Mouse (Mus musculus) heart, embryonic 16.5 days (tissue): ENCODE measurements around the gene Cdk5. TPM values are rescaled to one million over a fixed set of nuclear protein-coding genes. Genes with fewer than 3 reads are reported as not detected.

Source experiments
- ATAC-seq: fragments of 200-750 bp; cut with Nextera tagmentation; replicated peaks from 2 replicates; pipeline ENCODE4 v1.8.0; 2017; ENCODE audit warnings: moderate number of reproducible peaks; ENCODE audit not compliant: insufficient read depth, low FRiP score; ENCODE audit errors: extremely low read depth
- H3K27ac ChIP-seq: fragments of 300-500 bp; sonication (generic); 2 replicates; pipeline ENCODE4 v1.5.1; 2014; ENCODE audit warnings: mild to moderate bottlenecking, low read length, control low read depth, moderate library complexity
- H3K27me3 ChIP-seq: fragments of 300-500 bp; sonication (generic); 2 replicates; pipeline ENCODE4 v1.6.1; 2014; ENCODE audit warnings: low read length, mixed read lengths; ENCODE audit not compliant: control insufficient read depth, insufficient read depth
- H3K36me3 ChIP-seq: fragments of 300-500 bp; sonication (generic); 2 replicates; pipeline ENCODE4 v1.6.1; 2014; ENCODE audit not compliant: control insufficient read depth, insufficient read depth
- H3K4me1 ChIP-seq: fragments of 300-500 bp; sonication (generic); 2 replicates; pipeline ENCODE4 v1.6.1; 2014; ENCODE audit warnings: low read length, mixed read lengths; ENCODE audit not compliant: control insufficient read depth, insufficient read depth
- H3K4me2 ChIP-seq: fragments of 300-500 bp; sonication (generic); 2 replicates; pipeline ENCODE4 v1.6.1; 2014; ENCODE audit warnings: low read depth, mild to moderate bottlenecking, control low read depth, low read length
- H3K4me3 ChIP-seq: fragments of 300-500 bp; sonication (generic); 2 replicates; pipeline ENCODE4 v1.5.1; 2014; ENCODE audit warnings: mild to moderate bottlenecking, control low read depth, low read length
- H3K9ac ChIP-seq: fragments of 300-500 bp; sonication (generic); 2 replicates; pipeline ENCODE4 v1.6.1; 2014; ENCODE audit warnings: low read length, control low read depth
- H3K9me3 ChIP-seq: fragments of 300-500 bp; sonication (generic); replicated peaks from 2 replicates; pipeline ENCODE4 v1.6.1; 2016; ENCODE audit warnings: low read length; ENCODE audit not compliant: control insufficient read depth
- WGBS: fragments of 180-500 bp; shearing (Covaris S2); extraction: QIAGEN DNeasy Blood & Tissue Kit; methylation state at CpG from one replicate; pipeline ENCODE4 v1.1.7; 2014; 5-methylcytosine and 5-hydroxymethylcytosine counted together
- polyA plus RNA-seq: library from polyadenylated mRNA; unstranded; fragments of >200 nt; fragmentation: Nextera tagmentation; extraction: Ambion mirVana; gene quantifications from 2 replicates; pipeline ENCODE4 v1.2.1, GENCODE M21; 2015

Cdk5 gene
- polyA plus RNA-seq, 1 experiment from 2014 or later = 28.5 TPM

DNA sequence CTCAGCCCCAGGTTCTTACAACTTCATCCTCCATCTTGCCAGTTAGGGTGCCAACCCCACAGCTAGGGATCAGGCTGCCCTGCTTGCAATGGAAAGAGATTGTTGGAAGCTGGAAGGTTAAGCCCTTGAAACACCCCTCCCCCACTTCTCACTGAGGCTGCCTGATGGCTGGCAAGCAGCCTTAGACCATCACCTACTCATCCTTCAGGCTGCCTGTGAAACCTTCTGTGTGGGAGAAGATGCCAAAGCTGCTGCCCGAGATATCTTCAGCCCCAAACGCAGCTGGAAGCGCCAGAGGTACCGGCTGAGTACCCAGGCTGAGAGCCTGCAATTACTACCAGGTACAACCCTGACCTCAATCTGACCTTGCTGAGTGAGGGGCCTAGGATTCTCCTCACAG, 43.8 kb downstream of the Cdk5 start:
- ATAC-seq = no peak
- WGBS = 40% methylated on average over 4 of the region's 4 CpGs
- Histone ChIP-seq H3K4me2 (no peak overlapping the region), H3K36me3 (no peaks in the 10 kb centered on the region), H3K9me3 (no peaks in the 10 kb centered on the region), H3K27ac (no peak overlapping the region), H3K9ac (no peak overlapping the region), H3K27me3 (no peaks in the 10 kb centered on the region), H3K4me1 (peaks cover 17% of the 10 kb centered on the region), H3K4me3 (no peak overlapping the region)

DNA sequence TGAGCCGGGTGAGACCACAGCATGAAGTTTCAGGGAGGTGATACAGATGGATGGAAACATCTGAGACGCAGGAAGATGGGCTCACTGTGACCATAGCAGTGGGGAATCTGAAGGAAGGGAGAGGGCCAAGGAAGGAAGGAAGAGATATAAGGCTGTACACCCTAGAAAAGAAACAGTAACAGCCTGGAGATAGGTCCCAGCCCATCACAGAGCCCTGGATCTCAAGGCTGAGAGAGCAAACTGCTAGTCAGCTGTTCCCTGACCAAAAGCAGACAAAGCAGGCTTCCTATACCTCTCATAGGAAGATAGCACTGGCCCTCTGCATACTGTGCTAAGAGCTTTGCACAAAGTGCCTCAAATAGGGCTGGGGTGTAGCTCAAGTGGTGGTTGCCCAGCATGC, 44.6 kb downstream of the Cdk5 start:
- Histone ChIP-seq H3K9ac (no peak overlapping the region), H3K27me3 (no peaks in the 10 kb centered on the region), H3K9me3 (no peaks in the 10 kb centered on the region), H3K4me1 (peaks cover 16% of the 10 kb centered on the region), H3K27ac (no peak overlapping the region), H3K36me3 (no peaks in the 10 kb centered on the region), H3K4me2 (no peak overlapping the region), H3K4me3 (no peak overlapping the region)
- no peak for ATAC-seq
- WGBS = 78% methylated on average over 2 of the region's 2 CpGs

DNA sequence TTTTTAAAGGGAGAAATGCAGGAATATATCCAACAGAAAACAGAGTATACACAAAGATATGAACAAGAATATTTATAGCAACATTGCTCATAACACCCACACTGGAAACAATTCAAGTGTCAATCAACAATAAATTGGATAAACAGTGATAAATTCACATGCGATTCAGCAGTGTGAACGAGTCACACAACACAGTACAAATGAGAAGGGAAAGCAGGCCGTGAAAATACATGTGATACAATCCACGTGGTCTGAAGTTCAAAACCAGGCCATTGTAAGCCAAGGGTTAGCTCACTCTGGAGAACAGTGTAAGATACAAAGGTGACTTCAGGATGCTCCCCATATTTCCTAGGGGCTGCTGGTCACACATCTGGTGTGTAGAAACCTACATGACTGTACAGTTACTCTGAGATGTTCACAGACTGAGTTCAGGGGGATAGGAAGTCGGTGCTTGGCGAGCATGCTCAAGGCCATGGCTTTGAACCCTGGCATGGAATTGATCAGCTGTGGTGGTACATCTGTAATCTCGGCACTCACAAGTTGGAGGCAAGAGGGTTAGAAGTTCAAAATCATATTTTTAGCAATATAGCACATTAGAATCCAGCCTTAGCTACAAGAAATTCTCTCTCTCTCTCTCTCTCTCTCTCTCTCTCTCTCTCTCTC, 48.5 kb downstream of the Cdk5 start:
- Histone ChIP-seq H3K27ac (0 out of 2 replicates have a peak overlapping the region, but pooled peaks have one; percentile 9), H3K4me1 (peaks cover 10% of the 10 kb centered on the region), H3K36me3 (no peaks in the 10 kb centered on the region), H3K4me2 (no peak overlapping the region), H3K27me3 (no peaks in the 10 kb centered on the region), H3K9ac (no peak overlapping the region), H3K4me3 (no peak overlapping the region), H3K9me3 (no peaks in the 10 kb centered on the region)
- no peak for ATAC-seq
- WGBS = 50% methylated on average over 7 of the region's 7 CpGs

DNA sequence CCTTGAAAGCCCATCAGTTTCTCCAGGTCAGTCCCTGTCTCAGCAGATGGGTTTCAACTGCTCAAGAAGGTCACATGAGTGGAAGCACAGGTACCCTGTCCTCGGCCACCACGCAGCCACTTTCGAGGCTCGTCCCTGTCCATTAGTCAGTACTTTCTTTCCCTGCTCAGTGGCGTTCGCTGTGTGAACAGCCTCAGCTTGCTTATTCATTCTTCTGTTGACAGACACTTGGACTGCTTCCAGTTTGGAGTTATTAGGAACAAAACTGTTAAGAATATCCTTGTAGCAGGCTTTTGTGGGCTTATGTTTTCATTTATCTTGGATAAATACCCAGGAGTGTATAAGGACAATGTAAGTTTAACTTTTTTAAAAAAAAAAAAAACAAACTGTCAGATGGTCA, 49.1 kb downstream of the Cdk5 start:
- Histone ChIP-seq H3K27ac (peak overlapping the region; percentile 25), H3K4me3 (no peak overlapping the region), H3K36me3 (no peaks in the 10 kb centered on the region), H3K4me2 (no peak overlapping the region), H3K9me3 (no peaks in the 10 kb centered on the region), H3K27me3 (no peaks in the 10 kb centered on the region), H3K4me1 (peaks cover 10% of the 10 kb centered on the region), H3K9ac (peak overlapping the region; percentile 27; the same call in 1 of the 2 replicates)
- no peak; the same call in 1 of the 2 replicates for ATAC-seq
- WGBS = 13% methylated on average over 6 of the region's 6 CpGs

DNA sequence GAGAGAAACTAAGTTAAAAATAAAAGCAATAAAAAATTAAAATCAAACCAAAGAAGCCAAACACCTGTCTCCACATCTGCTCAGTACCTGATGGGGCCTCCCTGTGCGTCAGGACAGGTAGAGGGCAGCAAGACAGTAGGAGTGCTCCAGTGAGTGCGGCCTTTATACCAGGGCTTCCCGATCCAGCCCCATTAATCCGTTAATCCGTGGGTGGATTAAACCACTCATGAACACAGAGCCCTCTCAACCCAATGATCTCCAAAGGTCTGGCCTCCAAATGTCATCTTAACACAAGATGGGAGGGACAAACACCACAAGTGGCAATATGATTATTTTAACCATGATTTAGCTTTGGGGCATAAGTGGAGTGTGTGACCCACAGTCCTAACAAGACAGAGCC, 49.5 kb downstream of the Cdk5 start:
- Histone ChIP-seq H3K4me3 (no peak overlapping the region), H3K4me1 (peaks cover 10% of the 10 kb centered on the region), H3K9me3 (no peaks in the 10 kb centered on the region), H3K9ac (peak overlapping the region; percentile 27; the same call in 1 of the 2 replicates), H3K36me3 (no peaks in the 10 kb centered on the region), H3K27me3 (no peaks in the 10 kb centered on the region), H3K4me2 (no peak overlapping the region), H3K27ac (peak overlapping the region; percentile 25)
- no peak for ATAC-seq
- WGBS = 83% methylated on average over 5 of the region's 5 CpGs

DNA sequence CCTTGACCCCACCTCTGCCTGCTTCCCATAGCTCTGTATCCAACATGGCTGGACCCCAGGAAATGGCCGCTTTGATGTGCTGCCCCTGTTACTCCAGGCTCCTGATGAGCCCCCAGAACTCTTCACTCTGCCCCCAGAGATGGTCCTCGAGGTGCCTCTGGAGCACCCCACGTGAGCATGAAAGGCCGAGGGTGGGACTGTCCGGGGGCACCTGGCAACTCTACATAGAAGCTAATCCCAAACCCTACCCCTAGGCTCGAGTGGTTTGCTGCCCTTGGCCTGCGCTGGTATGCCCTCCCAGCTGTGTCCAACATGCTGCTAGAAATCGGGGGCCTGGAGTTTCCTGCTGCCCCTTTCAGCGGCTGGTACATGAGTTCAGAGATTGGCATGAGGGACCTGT, 53.6 kb downstream of the Cdk5 start:
- no peaks in the 10 kb centered on the region for H3K9me3 ChIP-seq
- H3K9ac ChIP-seq = no peak overlapping the region
- no peak overlapping the region for H3K4me3 ChIP-seq
- H3K27ac ChIP-seq = no peak overlapping the region
- ATAC-seq = no peak
- WGBS = 85% methylated on average over 9 of the region's 9 CpGs
- no peaks in the 10 kb centered on the region for H3K27me3 ChIP-seq
- no peaks in the 10 kb centered on the region for H3K36me3 ChIP-seq
- H3K4me1 ChIP-seq = peaks cover 13% of the 10 kb centered on the region
- no peak overlapping the region for H3K4me2 ChIP-seq

Other genes with a start within 250 kb of the Cdk5 start
- gene Kcnh2, start 71.9 kb downstream of the Cdk5 start, polyA plus RNA-seq = 18.0 and 25.2 TPM in 2 replicates
- 27.3 and 31.9 TPM in 2 replicates for gene Nos3, start 58.7 kb downstream of the Cdk5 start, polyA plus RNA-seq
- gene Atg9b, start 31.4 kb downstream of the Cdk5 start, polyA plus RNA-seq = 2.3 and 2.6 TPM in 2 replicates
- gene Abcb8, start 29.9 kb downstream of the Cdk5 start, polyA plus RNA-seq = 71.1 and 77.3 TPM in 2 replicates
- gene Asic3, start 10.1 kb downstream of the Cdk5 start, polyA plus RNA-seq = 0.14 TPM in 1 of 2 replicates, not detected in the other
- 29.2 and 32.5 TPM in 2 replicates for gene Slc4a2, start 307 bp upstream of the Cdk5 start, polyA plus RNA-seq
- gene Fastk, start 21.8 kb upstream of the Cdk5 start, polyA plus RNA-seq = 209 and 225 TPM in 2 replicates
- 18.4 and 20.3 TPM in 2 replicates for gene Tmub1, start 24.3 kb upstream of the Cdk5 start, polyA plus RNA-seq
- gene Agap3, start 28.6 kb upstream of the Cdk5 start, polyA plus RNA-seq = 15.5 and 18.4 TPM in 2 replicates
- gene Gbx1, start 103.7 kb upstream of the Cdk5 start, polyA plus RNA-seq = not detected in 2 replicates
- gene Asb10, start 117.4 kb upstream of the Cdk5 start, polyA plus RNA-seq = 10.1 and 10.2 TPM in 2 replicates
- not detected in 2 replicates for gene 4931409K22Rik, start 133.3 kb upstream of the Cdk5 start, polyA plus RNA-seq
- gene Abcf2, start 153.9 kb upstream of the Cdk5 start, polyA plus RNA-seq = 68.1 and 72.6 TPM in 2 replicates
- 14.4 and 14.8 TPM in 2 replicates for gene Chpf2, start 163.2 kb upstream of the Cdk5 start, polyA plus RNA-seq
- gene Smarcd3, start 200.9 kb upstream of the Cdk5 start, polyA plus RNA-seq = 47.4 and 48.3 TPM in 2 replicates